Mouse (Mus musculus) midbrain, embryonic 11.5 days (tissue): ENCODE data around the gene Fdxr. TPM values are rescaled to one million over a fixed set of nuclear protein-coding genes. Genes with fewer than 3 reads are reported as not detected.

ENCODE experiments used
- ATAC-seq: fragments of 200-750 bp; cut with Nextera tagmentation; 2 replicates; pipeline ENCODE4 v1.8.0; 2017; ENCODE audit warnings: moderate TSS enrichment, moderate library complexity; ENCODE audit not compliant: low FRiP score
- DNase-seq: peaks from one replicate; pipeline ENCODE4 v3.0.0; 2015; ENCODE audit warnings: low spot score; ENCODE audit errors: missing footprints
- H3K27ac ChIP-seq: fragments of 300-500 bp; sonication (generic); 2 replicates; pipeline ENCODE4 v1.5.1; 2014; ENCODE audit warnings: low read depth, low read length
- H3K27me3 ChIP-seq: fragments of 300-500 bp; sonication (generic); 2 replicates; pipeline ENCODE4 v1.6.1; 2014; ENCODE audit warnings: mild to moderate bottlenecking, low read length, moderate library complexity, mixed read lengths; ENCODE audit not compliant: control insufficient read depth, insufficient read depth
- H3K36me3 ChIP-seq: fragments of 300-500 bp; sonication (generic); 2 replicates; pipeline ENCODE4 v1.6.1; 2014; ENCODE audit warnings: mild to moderate bottlenecking, low read length, moderate library complexity, mixed read lengths; ENCODE audit not compliant: control insufficient read depth, insufficient read depth
- H3K4me1 ChIP-seq: fragments of 300-500 bp; sonication (generic); 2 replicates; pipeline ENCODE4 v1.6.1; 2014; ENCODE audit warnings: low read length; ENCODE audit not compliant: control insufficient read depth, insufficient read depth
- H3K4me2 ChIP-seq: fragments of 300-500 bp; sonication (generic); 2 replicates; pipeline ENCODE4 v1.6.1; 2014; ENCODE audit warnings: mild to moderate bottlenecking, moderate library complexity
- H3K4me3 ChIP-seq: fragments of 300-500 bp; sonication (generic); 2 replicates; pipeline ENCODE4 v1.5.1; 2014; ENCODE audit warnings: low read depth, low read length
- H3K9ac ChIP-seq: fragments of 300-500 bp; sonication (generic); 2 replicates; pipeline ENCODE4 v1.6.1; 2014; ENCODE audit warnings: low read length
- H3K9me3 ChIP-seq: fragments of 300-500 bp; sonication (generic); 2 replicates; pipeline ENCODE4 v1.6.1; 2016; ENCODE audit warnings: low read length; ENCODE audit not compliant: control insufficient read depth
- WGBS: fragments of 180-500 bp; shearing (Covaris S2); extraction: QIAGEN DNeasy Blood & Tissue Kit; methylation state at CpG from one replicate; pipeline ENCODE4 v1.1.7; 2014; 5-methylcytosine and 5-hydroxymethylcytosine counted together
- polyA plus RNA-seq: library from polyadenylated mRNA; unstranded; fragments of >200 nt; fragmentation: Nextera tagmentation; extraction: Ambion mirVana; gene quantifications from 2 replicates; pipeline ENCODE4 v1.2.1, GENCODE M21; 2014

Gene Fdxr
- polyA plus RNA-seq, 1 experiment from 2014 or later = 12.7 TPM

DNA sequence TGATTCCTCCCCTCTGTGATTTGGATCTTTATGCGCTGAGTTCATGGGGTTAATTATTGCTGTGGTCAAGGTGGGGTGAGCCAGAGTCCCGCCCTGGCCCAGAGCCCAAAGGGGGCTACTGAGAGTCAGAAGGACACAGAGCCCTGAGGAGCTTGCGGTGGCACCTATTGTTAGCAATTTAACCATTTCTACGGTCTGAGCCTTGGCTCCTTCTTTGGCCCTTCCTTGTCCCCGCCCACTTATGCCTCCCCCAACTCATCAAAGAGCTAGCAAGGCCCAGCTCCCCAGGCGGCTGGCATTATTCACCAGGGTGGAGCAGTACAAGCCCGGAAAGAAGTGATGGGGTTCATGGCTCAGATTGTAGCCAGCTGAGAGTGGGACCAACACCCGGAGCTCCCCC is 30.0 kb upstream of the Fdxr start, which contains the start of gene Otop2:
TSS of gene Otop2 (plus strand) at position 301 of the 400 bp plus-strand sequence.
- Histone ChIP-seq H3K9ac (no peak within 1 kb of the TSS), H3K4me1 (0 out of 2 replicates have a peak, but pooled peaks cover 2% of the 10 kb centered on the region), H3K36me3 (no peaks in the 10 kb centered on the region), H3K9me3 (no peaks in the 10 kb centered on the region), H3K4me3 (no peak within 1 kb of the TSS), H3K27ac (no peak within 1 kb of the TSS), H3K4me2 (no peak within 1 kb of the TSS), H3K27me3 (no peaks in the 10 kb centered on the region)
- ATAC-seq (no peak), DNase-seq (no peak)
- 15% methylated on average over 8 of the region's 8 CpGs for WGBS

- DNase-seq (peak; percentile 45), ATAC-seq (no peak)
- H3K9ac ChIP-seq = no peak overlapping the region
- H3K4me2 ChIP-seq = no peak overlapping the region
- 82% methylated on average over 8 of the region's 8 CpGs for WGBS
- no peaks in the 10 kb centered on the region for H3K27me3 ChIP-seq
- no peak overlapping the region for H3K27ac ChIP-seq
- no peak overlapping the region for H3K4me3 ChIP-seq
- H3K9me3 ChIP-seq = no peaks in the 10 kb centered on the region
- H3K4me1 ChIP-seq = 0 out of 2 replicates have a peak, but pooled peaks cover 2% of the 10 kb centered on the region
- H3K36me3 ChIP-seq = no peaks in the 10 kb centered on the region
Measured at GRCm38 (mm10) chr11:115303167-115303566, 26.3 kb upstream of the Fdxr start.

DNA sequence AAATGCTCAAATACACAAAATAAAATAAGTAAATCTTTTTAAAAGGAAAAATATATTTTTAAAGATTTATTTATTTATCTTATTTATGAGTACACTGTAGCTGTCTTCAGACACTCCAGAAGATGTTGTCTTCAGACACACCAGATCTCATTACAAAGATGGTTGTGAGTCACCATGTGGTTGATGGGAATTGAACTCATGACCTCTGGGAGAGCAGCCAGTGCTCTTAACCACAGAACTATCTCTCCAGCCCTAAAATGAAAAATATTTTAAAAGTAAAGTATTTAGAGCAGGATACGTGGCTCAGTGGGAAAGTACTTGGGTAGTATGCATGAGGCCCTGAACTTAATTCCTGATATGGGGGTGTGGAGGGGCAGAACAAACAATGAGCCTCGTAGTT is 24.5 kb upstream of the Fdxr start:
- H3K27me3 ChIP-seq = 0 out of 2 replicates have a peak, but pooled peaks cover 5% of the 10 kb centered on the region
- no peak for ATAC-seq

GRCm38 (mm10) chr11:115300745-115301144 is 23.9 kb upstream of the Fdxr start:
- H3K9me3 ChIP-seq = no peaks in the 10 kb centered on the region
- 0 out of 2 replicates have a peak, but pooled peaks cover 5% of the 10 kb centered on the region for H3K27me3 ChIP-seq
- DNase-seq (no peak), ATAC-seq (no peak)
- H3K9ac ChIP-seq = no peak overlapping the region
- H3K4me3 ChIP-seq = no peak overlapping the region
- no peaks in the 10 kb centered on the region for H3K36me3 ChIP-seq
- H3K4me2 ChIP-seq = no peak overlapping the region
- no peaks in the 10 kb centered on the region for H3K4me1 ChIP-seq
- H3K27ac ChIP-seq = no peak overlapping the region
- WGBS = 85% methylated on average over 4 of the region's 4 CpGs

More for the DNA sequence above, 24.5 kb upstream of the Fdxr start:
- H3K4me3 ChIP-seq = no peak overlapping the region
- H3K27ac ChIP-seq = no peak overlapping the region
- no peak overlapping the region for H3K4me2 ChIP-seq
- no peaks in the 10 kb centered on the region for H3K4me1 ChIP-seq
- H3K9ac ChIP-seq = no peak overlapping the region
- no peaks in the 10 kb centered on the region for H3K36me3 ChIP-seq
- H3K9me3 ChIP-seq = no peaks in the 10 kb centered on the region
- WGBS = 94% methylated on average over 2 of the region's 2 CpGs
- no peak for DNase-seq

DNA sequence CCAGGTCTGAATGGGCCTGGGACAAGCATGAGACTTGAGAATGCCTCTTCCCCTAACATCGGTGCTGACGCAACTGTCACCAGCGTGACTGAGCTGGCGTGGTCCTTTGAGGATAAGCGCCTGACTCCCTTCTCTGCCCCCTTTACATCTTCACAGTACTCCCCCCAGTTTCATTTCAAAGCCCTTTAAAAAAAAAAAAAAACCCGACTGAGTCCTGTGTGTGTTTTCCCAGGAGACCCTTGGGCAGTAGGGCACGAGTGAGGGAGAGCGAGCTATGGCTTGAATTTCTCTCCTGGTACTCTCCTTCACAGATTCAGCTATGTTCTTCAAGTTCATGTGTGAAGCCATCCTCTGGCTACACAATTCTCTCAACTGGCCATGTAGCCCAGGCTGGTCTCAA is 21.3 kb upstream of the Fdxr start:
- H3K9ac ChIP-seq = no peak overlapping the region
- 62% methylated on average over 8 of the region's 8 CpGs for WGBS
- no peak overlapping the region for H3K27ac ChIP-seq
- H3K9me3 ChIP-seq = no peaks in the 10 kb centered on the region
- no peaks in the 10 kb centered on the region for H3K4me1 ChIP-seq
- no peak overlapping the region for H3K4me3 ChIP-seq
- H3K27me3 ChIP-seq = 0 out of 2 replicates have a peak, but pooled peaks cover 5% of the 10 kb centered on the region
- H3K4me2 ChIP-seq = no peak overlapping the region
- H3K36me3 ChIP-seq = no peaks in the 10 kb centered on the region
- no peak for ATAC-seq
- no peak for DNase-seq

DNA sequence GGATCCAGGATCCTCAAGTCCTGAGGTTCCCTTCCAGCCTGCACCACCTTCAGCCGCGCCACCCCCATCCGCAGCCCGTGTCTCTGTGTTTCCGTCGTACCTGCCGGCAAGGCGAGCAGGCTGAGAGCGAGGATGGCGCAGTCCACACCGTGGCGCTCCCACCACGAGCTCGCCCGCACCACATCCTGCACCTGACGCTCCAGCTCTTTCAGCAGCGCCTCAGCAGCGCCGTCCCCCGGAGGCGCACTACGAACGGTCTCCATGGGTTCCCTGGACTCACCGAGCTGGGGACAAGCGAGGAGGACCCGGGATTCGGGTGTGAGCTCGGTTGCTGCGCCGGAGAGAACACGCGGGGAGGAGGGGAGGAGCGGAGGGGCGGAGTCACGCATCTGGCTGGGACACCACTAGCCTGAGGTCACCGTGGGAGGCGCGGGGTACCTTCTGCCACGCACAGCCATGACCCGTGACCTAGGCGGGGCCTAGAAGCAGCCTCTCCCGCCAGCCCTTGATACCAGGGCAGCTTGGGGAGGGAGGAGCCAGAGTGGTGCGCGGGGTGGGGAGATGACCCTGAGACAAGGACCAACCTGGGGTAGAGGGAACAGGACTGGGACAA is 20.5 kb upstream of the Fdxr start, which contains the start of gene Fads6:
TSS of gene Fads6 (minus strand) at position 450 of the 613 bp plus-strand sequence.
- H3K27ac ChIP-seq = no peak within 1 kb of the TSS

GRCm38 (mm10) chr11:115296471-115297210 is 19.8 kb upstream of the Fdxr start:
- DNase-seq (no peak), ATAC-seq (no peak)
- 0 out of 2 replicates have a peak, but pooled peaks cover 5% of the 10 kb centered on the region for H3K27me3 ChIP-seq
- H3K36me3 ChIP-seq = no peaks in the 10 kb centered on the region
- H3K9me3 ChIP-seq = no peaks in the 10 kb centered on the region
- no peak overlapping the region for H3K27ac ChIP-seq
- H3K4me3 ChIP-seq = peak overlapping the region; percentile 44
- peak overlapping the region; percentile 83 for H3K4me2 ChIP-seq
- 60% methylated on average over 21 of the region's 21 CpGs for WGBS
- H3K9ac ChIP-seq = peak overlapping the region; percentile 64
- no peaks in the 10 kb centered on the region for H3K4me1 ChIP-seq

More for the DNA sequence above, 20.5 kb upstream of the Fdxr start, which contains the start of gene Fads6:
- ATAC-seq = peak; percentile 70
- Histone ChIP-seq H3K9me3 (no peaks in the 10 kb centered on the region), H3K4me2 (peak within 1 kb of the TSS; percentile 83), H3K4me1 (no peaks in the 10 kb centered on the region), H3K4me3 (peak within 1 kb of the TSS; percentile 44), H3K9ac (peak within 1 kb of the TSS; percentile 64), H3K27me3 (0 out of 2 replicates have a peak, but pooled peaks cover 5% of the 10 kb centered on the region), H3K36me3 (no peaks in the 10 kb centered on the region)
- WGBS = 1% methylated on average over 43 of the region's 44 CpGs
- peak; percentile 92 for DNase-seq

DNA sequence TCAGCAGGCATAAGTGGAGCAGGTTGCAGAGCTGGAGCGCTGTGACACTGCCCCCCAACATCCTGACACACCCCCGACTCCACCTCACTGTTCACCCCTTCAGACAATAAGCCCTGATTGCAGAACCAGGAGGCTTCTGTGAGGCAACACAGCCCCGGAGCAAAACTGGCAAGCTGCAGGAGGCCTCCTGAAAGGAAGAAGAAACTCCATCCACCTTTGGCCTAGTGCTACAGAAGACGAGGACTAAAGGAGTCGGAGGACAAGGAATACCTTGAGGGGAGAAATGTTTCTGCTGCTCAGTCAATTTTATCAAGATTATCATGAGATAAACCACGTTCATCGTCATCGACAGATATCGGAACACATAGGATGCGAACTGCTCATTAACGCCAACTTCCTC is 19.1 kb upstream of the Fdxr start:
- Histone ChIP-seq H3K27ac (no peak overlapping the region), H3K9me3 (no peaks in the 10 kb centered on the region), H3K9ac (no peak overlapping the region), H3K36me3 (no peaks in the 10 kb centered on the region), H3K4me2 (no peak overlapping the region), H3K4me3 (no peak overlapping the region), H3K4me1 (no peaks in the 10 kb centered on the region), H3K27me3 (0 out of 2 replicates have a peak, but pooled peaks cover 5% of the 10 kb centered on the region)
- ATAC-seq (no peak), DNase-seq (no peak)
- 94% methylated on average over 11 of the region's 11 CpGs for WGBS
